In genomic region chr8:126717652-126718155, GRCm38 (mm10) we compare ENCODE assay signal across 15 mouse cellular contexts.
DNase-seq lines count a peak whose midpoint lies in the region.
"Had no signal": no experiment of that assay in that cellular context is flagged by ENCODE, and none has a peak within 500 bp of the region (broad histone marks: within the 10 kb centered on the region; RNA-seq: fewer than 3 reads in every experiment).

No protein-coding gene starts in this region.

- intact Hi-C loops in left cerebral cortex, postnatal 4 days (cut with DNase I) = no loop called here
- intact Hi-C loops in left cerebral cortex, postnatal 36 days (cut with DNase I) = no loop called here

- DNase-seq in left cerebral cortex, postnatal 4 days = peak; percentile 51
- no peak for DNase-seq in left cerebral cortex, postnatal 36 days (ENCODE audit: low spot score in 2 of 2)
- DNase-seq in cerebellum, adult 18-20 months = peak; percentile 79 to 87
- DNase-seq in cerebellum, postnatal 14 days = peak; percentile 70 to 81
- DNase-seq in layer of hippocampus, postnatal 14 days (ENCODE audit: low spot score in 2 of 2) = peak; percentile 53 to 85
- no peak for DNase-seq in left cerebral cortex, adult 18-20 months (ENCODE audit: low spot score in 2 of 2)
- no peak for DNase-seq in lung, adult 18-20 months
- DNase-seq: gastrocnemius, adult 2 months; heart, postnatal 10 days; kidney, adult 9 months; kidney, postnatal 25 days; liver; lung, postnatal 14 days; retina, postnatal 1 day; thymus, postnatal 25 days had no signal

Comparison
In these comparisons a context has a peak if more than half of its experiments do, and no peak if none do; other contexts are left out.
1. DNase-seq: peak in left cerebral cortex, postnatal 4 days (single experiment), cerebellum, adult 18-20 months (2 of 2), cerebellum, postnatal 14 days (2 of 2) and layer of hippocampus, postnatal 14 days (2 of 2); none in left cerebral cortex, postnatal 36 days (0 of 2), left cerebral cortex, adult 18-20 months (0 of 2) and lung, adult 18-20 months (0 of 2).